8 mouse cellular contexts compared by ENCODE assay signal in genomic region chr2:91470055-91470647, GRCm38 (mm10). TPM values are rescaled to one million over a fixed set of nuclear protein-coding genes. Genes with fewer than 3 reads are reported as not detected.
DNase-seq lines count a peak whose midpoint lies in the region; ATAC-seq and TF ChIP-seq lines count a peak whose summit lies in the region.

No protein-coding gene starts in this region.

- no peaks in the 10 kb centered on the region for H3K9me3 ChIP-seq in embryonic facial prominence, embryonic 14.5 days (ENCODE audit: control insufficient read depth, low read length)
- no peaks in the 10 kb centered on the region for H3K9me3 ChIP-seq in midbrain, embryonic 16.5 days (replicated peaks; ENCODE audit: control insufficient read depth, low read length, poor library complexity, severe bottlenecking)

- H3K4me2 ChIP-seq in embryonic facial prominence, embryonic 14.5 days (ENCODE audit: low read depth, low read length) = no peak overlapping the region
- no peak overlapping the region for H3K4me2 ChIP-seq in midbrain, embryonic 16.5 days (ENCODE audit: low read length)

- no peaks in the 10 kb centered on the region for H3K4me1 ChIP-seq in cortical plate, adult 2 months (ENCODE audit: control insufficient read depth, insufficient read depth, low read length)
- H3K4me1 ChIP-seq in embryonic facial prominence, embryonic 14.5 days (ENCODE audit: control insufficient read depth, insufficient read depth, low read length) = no peaks in the 10 kb centered on the region
- peaks cover 8% of the 10 kb centered on the region for H3K4me1 ChIP-seq in midbrain, embryonic 16.5 days (ENCODE audit: control insufficient read depth, insufficient read depth, low read length)

- 35% methylated on average over 7 of the region's 7 CpGs for WGBS in embryonic facial prominence, embryonic 14.5 days
- 14% methylated on average over 7 of the region's 7 CpGs for WGBS in midbrain, embryonic 16.5 days

- no peak for ATAC-seq in embryonic facial prominence, embryonic 14.5 days (ENCODE audit: low read depth)
- peak; percentile 61 for ATAC-seq in midbrain, embryonic 16.5 days

- peak overlapping the region; percentile 40; the same call in 1 of the 2 replicates for H3K27ac ChIP-seq in cortical plate, adult 2 months (ENCODE audit: insufficient read depth, low read length)
- H3K27ac ChIP-seq in embryonic facial prominence, embryonic 14.5 days (replicated peaks; ENCODE audit: low read depth, low read length) = no peak overlapping the region
- H3K27ac ChIP-seq in midbrain, embryonic 16.5 days (ENCODE audit: low read length) = no peak overlapping the region

- no peak for TF ChIP-seq POLR2A in cortical plate, adult 2 months (IDR thresholded peaks at IDR 0.05; ENCODE audit: extremely low read depth, insufficient read depth, low read length)

- H3K9ac ChIP-seq in embryonic facial prominence, embryonic 14.5 days (ENCODE audit: low read depth, low read length) = no peak overlapping the region
- no peak overlapping the region for H3K9ac ChIP-seq in midbrain, embryonic 16.5 days (ENCODE audit: low read depth, low read length)

- peak; percentile 32 for DNase-seq in embryonic facial prominence, embryonic 14.5 days (ENCODE audit: low spot score)
- DNase-seq in layer of hippocampus, adult 9-11 months = peak; percentile 89
- no peak for DNase-seq in liver
- DNase-seq in spleen, postnatal 4 days (ENCODE audit: low spot score in 2 of 2) = no peak
- no peak for DNase-seq in adrenal gland, postnatal 4 days (ENCODE audit: low spot score in 2 of 2)
- no peak for DNase-seq in spleen, adult 18-20 months

- TF ChIP-seq CTCF in cortical plate, adult 2 months (IDR thresholded peaks at IDR 0.05; ENCODE audit: extremely low read depth, insufficient read depth, low read length) = no peak

- no peaks in the 10 kb centered on the region for H3K27me3 ChIP-seq in embryonic facial prominence, embryonic 14.5 days (replicated peaks; ENCODE audit: control insufficient read depth, insufficient read depth, low read length)
- no peaks in the 10 kb centered on the region for H3K27me3 ChIP-seq in midbrain, embryonic 16.5 days (ENCODE audit: control insufficient read depth, insufficient read depth, low read depth, low read length)

- H3K4me3 ChIP-seq in cortical plate, adult 2 months (ENCODE audit: insufficient read depth, low read length) = no peak overlapping the region
- no peak overlapping the region for H3K4me3 ChIP-seq in embryonic facial prominence, embryonic 14.5 days (ENCODE audit: low read depth, low read length)
- no peak overlapping the region for H3K4me3 ChIP-seq in midbrain, embryonic 16.5 days (ENCODE audit: low read depth, low read length)

- H3K36me3 ChIP-seq in embryonic facial prominence, embryonic 14.5 days (ENCODE audit: control insufficient read depth, insufficient read depth, low read length) = peaks cover 42% of the 10 kb centered on the region
- H3K36me3 ChIP-seq in midbrain, embryonic 16.5 days (ENCODE audit: control insufficient read depth, insufficient read depth, low read length) = no peaks in the 10 kb centered on the region

RNA-seq across cellular contexts. Expression of gene Lrp4, which starts 12.8 kb away (rescaled TPM):
- 12.4 and 13.0 TPM in 2 replicates for polyA plus RNA-seq in cortical plate, adult 2 months (2012; rRNA removed)
- polyA plus RNA-seq in embryonic facial prominence, embryonic 14.5 days (2014; fragmentation: Nextera tagmentation; extraction: Ambion mirVana) = 7.3 and 7.6 TPM in 2 replicates
- 3.6 and 5.0 TPM in 2 replicates for polyA plus RNA-seq in midbrain, embryonic 16.5 days (2015; fragmentation: Nextera tagmentation; extraction: Ambion mirVana)
- 10 to 100 TPM; 10.9 to 14.2 TPM for total RNA-seq in adrenal gland, postnatal 4 days (2021)

RNA-seq across cellular contexts. Expression of gene 1110051M20Rik, which starts 25.6 kb away (rescaled TPM):
- 119 and 121 TPM in 2 replicates for polyA plus RNA-seq in cortical plate, adult 2 months (2012; rRNA removed)
- 56.0 and 59.2 TPM in 2 replicates for polyA plus RNA-seq in embryonic facial prominence, embryonic 14.5 days (2014; fragmentation: Nextera tagmentation; extraction: Ambion mirVana)
- 173 and 178 TPM in 2 replicates for polyA plus RNA-seq in midbrain, embryonic 16.5 days (2015; fragmentation: Nextera tagmentation; extraction: Ambion mirVana)
- total RNA-seq in adrenal gland, postnatal 4 days (2021) = 10 to 100 TPM; 24.7 to 30.2 TPM

RNA-seq across cellular contexts. Expression of gene Ckap5, which starts 56.4 kb away (rescaled TPM):
- polyA plus RNA-seq in cortical plate, adult 2 months (2012; rRNA removed) = 65.8 and 67.9 TPM in 2 replicates
- 65.7 and 75.8 TPM in 2 replicates for polyA plus RNA-seq in embryonic facial prominence, embryonic 14.5 days (2014; fragmentation: Nextera tagmentation; extraction: Ambion mirVana)
- polyA plus RNA-seq in midbrain, embryonic 16.5 days (2015; fragmentation: Nextera tagmentation; extraction: Ambion mirVana) = 99.7 and 110 TPM in 2 replicates
- 10 to 100 TPM; 62.1 to 70.1 TPM for total RNA-seq in adrenal gland, postnatal 4 days (2021)

Comparison
In these comparisons a context has a peak if more than half of its experiments do, and no peak if none do; other contexts are left out.
1. DNase-seq: peak in embryonic facial prominence, embryonic 14.5 days (single experiment) and layer of hippocampus, adult 9-11 months (single experiment); none in liver (single experiment), spleen, postnatal 4 days (0 of 2), adrenal gland, postnatal 4 days (0 of 2) and spleen, adult 18-20 months (0 of 2).